Mouse (Mus musculus) ES-E14 (cell line): Measurements from ENCODE around the gene Pacsin3. TPM values are rescaled to one million over a fixed set of nuclear protein-coding genes. Genes with fewer than 3 reads are reported as not detected.

Experiments
- DNase-seq: peaks from one replicate; pipeline ENCODE4 v3.0.0-alpha.2; 2013; ENCODE audit warnings: low read depth, low spot score
- H3K27ac ChIP-seq: 2 replicates; pipeline ENCODE4 v1.5.1; 2012; ENCODE audit warnings: low read depth, mild to moderate bottlenecking, low read length, moderate library complexity, mixed read lengths; ENCODE audit not compliant: poor library complexity, insufficient read depth, severe bottlenecking
- H3K36me3 ChIP-seq: 2 replicates; pipeline ENCODE4 v1.6.1; 2012; ENCODE audit warnings: mild to moderate bottlenecking, low read length, moderate library complexity, mixed read lengths; ENCODE audit not compliant: control insufficient read depth, poor library complexity, insufficient read depth, severe bottlenecking
- H3K4me1 ChIP-seq, 2 experiments: fragments of 150-350 bp in 1 of 2; sonication (generic) in 1 of 2; 2 replicates each; pipeline ENCODE4 v1.6.1; 2012; ENCODE audit warnings: low read length in 2 of 2, mild to moderate bottlenecking in 1 of 2, mixed read lengths in 1 of 2; ENCODE audit not compliant: control insufficient read depth in 2 of 2, insufficient read depth in 2 of 2, poor library complexity in 1 of 2
- H3K4me3 ChIP-seq, 2 experiments: fragments of 150-350 bp in 1 of 2; sonication (generic) in 1 of 2; 2 replicates each; pipeline ENCODE4 v1.5.1; 2012; ENCODE audit warnings: low read length in 2 of 2, low read depth in 1 of 2, mild to moderate bottlenecking in 1 of 2, mixed read lengths in 1 of 2; ENCODE audit not compliant: insufficient read depth in 1 of 2, poor library complexity in 1 of 2, severe bottlenecking in 1 of 2
- H3K9ac ChIP-seq: 2 replicates; pipeline ENCODE4 v1.6.1; 2012; ENCODE audit warnings: low read depth, mild to moderate bottlenecking, low read length, mixed read lengths; ENCODE audit not compliant: poor library complexity, insufficient read depth, severe bottlenecking
- H3K9me3 ChIP-seq: fragments of 150-350 bp; sonication (generic); 2 replicates; pipeline ENCODE4 v1.6.1; 2012; ENCODE audit warnings: low read depth, mild to moderate bottlenecking, low read length; ENCODE audit not compliant: control insufficient read depth, insufficient read depth
- CHD2 ChIP-seq: IDR thresholded peaks from 2 replicates; pipeline ENCODE4 v1.6.1; 2014; ENCODE audit warnings: mild to moderate bottlenecking, low read depth, low read length, inconsistent platforms
- HCFC1 ChIP-seq: IDR thresholded peaks from 2 replicates; pipeline ENCODE4 v1.6.1; 2012; ENCODE audit warnings: low read length, inconsistent platforms, borderline replicate concordance; ENCODE audit not compliant: insufficient read depth
- MAFK ChIP-seq: IDR thresholded peaks from 2 replicates; pipeline ENCODE4 v1.6.1; 2014; ENCODE audit warnings: mild to moderate bottlenecking, low read depth, low read length, inconsistent platforms; ENCODE audit not compliant: insufficient read depth
- ZC3H11A ChIP-seq: IDR thresholded peaks from 2 replicates; pipeline ENCODE4 v1.6.1; 2012; ENCODE audit warnings: low read depth, mild to moderate bottlenecking, inconsistent platforms, low read length, borderline replicate concordance
- ZNF384 ChIP-seq: IDR thresholded peaks from 2 replicates; pipeline ENCODE4 v1.6.1; 2012; ENCODE audit warnings: low read depth, low read length, inconsistent platforms
- in situ Hi-C, 2 experiments: fragments of 600-800 bp; cut with MboI; formaldehyde crosslinking; loops; one replicate each; pipeline ENCODE4 v1.15.1; 2025; ENCODE audit warnings: low sequenced_read_pairs in 2 of 2, inconsistent platforms in 1 of 2; ENCODE audit not compliant: unreplicated experiment in 2 of 2
- total RNA-seq: library from RNA; depleted of rRNA; stranded (reverse); fragments of 300-350 nt; gene quantifications from 2 replicates; pipeline ENCODE4 v1.2.3, GENCODE M21; 2012

The Pacsin3 gene
- total RNA-seq, 1 experiment: 11.1 TPM

GRCm38 (mm10) chr2:91264711-91265681 lies 9.2 kb downstream of the Pacsin3 start, which contains the start of gene Arfgap2:
TSS of gene Arfgap2 (plus strand) at chr2:91264974.
- peak within 1 kb of the TSS; percentile 91 for H3K4me3 ChIP-seq
- peaks cover 23% of the 10 kb centered on the region for H3K36me3 ChIP-seq
- peak within 1 kb of the TSS; percentile 61 for H3K27ac ChIP-seq
- TF ChIP-seq ZC3H11A: no peak
- TF ChIP-seq HCFC1: no peak; the same call in 1 of the 2 replicates
- TF ChIP-seq CHD2: no peak
- no peak for TF ChIP-seq ZNF384
- no peak for TF ChIP-seq MAFK
- no peaks in the 10 kb centered on the region for H3K9me3 ChIP-seq
- peak within 1 kb of the TSS; percentile 98 for H3K9ac ChIP-seq
- peaks cover 0 to 7% of the 10 kb centered on the region in 2 experiments; a peak in 2 of 4 replicates for H3K4me1 ChIP-seq
- peak; percentile 90 for DNase-seq
- in situ Hi-C loops: no loop called here

- no peaks in the 10 kb centered on the region for H3K9me3 ChIP-seq
- H3K4me1 ChIP-seq: peaks cover 0 to 7% of the 10 kb centered on the region in 2 experiments; a peak in 1 of 4 replicates
- no peak overlapping the region for H3K9ac ChIP-seq
- in situ Hi-C loops: no loop called here
- TF ChIP-seq HCFC1: no peak
- TF ChIP-seq MAFK: no peak
- TF ChIP-seq ZNF384: no peak
- no peak for TF ChIP-seq CHD2
- TF ChIP-seq ZC3H11A: no peak
- no peak overlapping the region for H3K27ac ChIP-seq
- H3K4me3 ChIP-seq: no peak overlapping the region
- no peak for DNase-seq
- peaks cover 37% of the 10 kb centered on the region for H3K36me3 ChIP-seq
Observed at GRCm38 (mm10) chr2:91268042-91268441, 12.3 kb downstream of the Pacsin3 start.

- TF ChIP-seq ZNF384 (no peak), ZC3H11A (no peak), MAFK (no peak), CHD2 (no peak), HCFC1 (no peak)
- no peak overlapping the region for H3K4me3 ChIP-seq
- DNase-seq: no peak
- no peak overlapping the region for H3K27ac ChIP-seq
- H3K9me3 ChIP-seq: no peaks in the 10 kb centered on the region
- peaks cover 43% of the 10 kb centered on the region for H3K36me3 ChIP-seq
- H3K9ac ChIP-seq: no peak overlapping the region
- peaks cover 0 to 7% of the 10 kb centered on the region in 2 experiments; a peak in 1 of 4 replicates for H3K4me1 ChIP-seq
- in situ Hi-C loops: no loop called here
Observed at GRCm38 (mm10) chr2:91268706-91269105, 13.0 kb downstream of the Pacsin3 start.

- no peak for DNase-seq
- H3K9me3 ChIP-seq: no peaks in the 10 kb centered on the region
- in situ Hi-C loops: no loop called here
- no peak overlapping the region for H3K27ac ChIP-seq
- H3K9ac ChIP-seq: no peak overlapping the region
- no peaks in the 10 kb centered on the region for H3K4me1 ChIP-seq
- no peak for TF ChIP-seq ZC3H11A
- no peak overlapping the region for H3K4me3 ChIP-seq
- H3K36me3 ChIP-seq: peaks cover 51% of the 10 kb centered on the region
Observed at GRCm38 (mm10) chr2:91269687-91270133, 14.0 kb downstream of the Pacsin3 start.
